8 mouse cellular contexts compared by ENCODE assay signal in genomic region chr11:78176402-78176862, GRCm38 (mm10). TPM values are rescaled to one million over a fixed set of nuclear protein-coding genes. Genes with fewer than 3 reads are reported as not detected.
DNase-seq lines count a peak whose midpoint lies in the region; ATAC-seq and TF ChIP-seq lines count a peak whose summit lies in the region.

Gene Nek8 (minus strand): TSS chr11:78176675.
Gene Tlcd1 (plus strand): TSS chr11:78176711.

- peak; percentile 93 for DNase-seq in CD4-positive helper T cell, adult 2 months (ENCODE audit: low read depth, low spot score)
- DNase-seq in liver, embryonic 14.5 days (ENCODE audit: low read depth in 3 of 3, low spot score in 3 of 3) = peak; percentile 80 to 93 (median 87)
- peak; percentile 89 to 91 for DNase-seq in natural killer cell, adult 2 months (ENCODE audit: low spot score in 2 of 2)

- H3K9ac ChIP-seq in heart, embryonic 12.5 days = peak within 1 kb of the TSS; percentile 83
- H3K9ac ChIP-seq in kidney, embryonic 16.5 days (replicated peaks; ENCODE audit: low read length) = peak within 1 kb of the TSS; percentile 85
- peak within 1 kb of the TSS; percentile 99 for H3K9ac ChIP-seq in liver, embryonic 14.5 days (replicated peaks)
- peak within 1 kb of the TSS; percentile 69 for H3K9ac ChIP-seq in stomach, embryonic 14.5 days (replicated peaks; ENCODE audit: low read depth, low read length)

- under 1% methylated on average over 32 of the region's 32 CpGs for WGBS in heart, embryonic 12.5 days
- WGBS in kidney, embryonic 16.5 days = under 1% methylated on average over 32 of the region's 32 CpGs
- under 1% methylated on average over 32 of the region's 32 CpGs for WGBS in liver, embryonic 14.5 days (ENCODE audit: insufficient replicate concordance)
- under 1% methylated on average over 32 of the region's 32 CpGs for WGBS in stomach, embryonic 14.5 days

- peak within 1 kb of the TSS; percentile 88 for H3K4me2 ChIP-seq in heart, embryonic 12.5 days
- peak within 1 kb of the TSS; percentile 86 for H3K4me2 ChIP-seq in kidney, embryonic 16.5 days (replicated peaks; ENCODE audit: low read depth, low read length)
- H3K4me2 ChIP-seq in liver, embryonic 14.5 days (ENCODE audit: low read depth) = peak within 1 kb of the TSS; percentile 99
- peak within 1 kb of the TSS; percentile 94 for H3K4me2 ChIP-seq in stomach, embryonic 14.5 days (replicated peaks; ENCODE audit: low read depth, low read length)

- H3K36me3 ChIP-seq in heart, embryonic 12.5 days = peaks cover 25% of the 10 kb centered on the region
- peaks cover 20% of the 10 kb centered on the region for H3K36me3 ChIP-seq in kidney, embryonic 16.5 days (ENCODE audit: insufficient read depth, low read length)
- peaks cover 23% of the 10 kb centered on the region for H3K36me3 ChIP-seq in liver, embryonic 14.5 days (replicated peaks; ENCODE audit: control insufficient read depth, insufficient read depth, low read depth)
- peaks cover 22% of the 10 kb centered on the region for H3K36me3 ChIP-seq in stomach, embryonic 14.5 days (ENCODE audit: control insufficient read depth, insufficient read depth, low read length)

- H3K27me3 ChIP-seq in heart, embryonic 12.5 days (replicated peaks) = no peaks in the 10 kb centered on the region
- no peaks in the 10 kb centered on the region for H3K27me3 ChIP-seq in kidney, embryonic 16.5 days (ENCODE audit: insufficient read depth, low read length)
- no peaks in the 10 kb centered on the region for H3K27me3 ChIP-seq in liver, embryonic 14.5 days (ENCODE audit: control insufficient read depth, insufficient read depth, low read length)
- H3K27me3 ChIP-seq in stomach, embryonic 14.5 days (ENCODE audit: control insufficient read depth, insufficient read depth, low read length) = no peaks in the 10 kb centered on the region

- H3K4me3 ChIP-seq in bone marrow macrophage, adult 2 months (ENCODE audit: insufficient read depth, low read length) = peak within 1 kb of the TSS; percentile 78
- peak within 1 kb of the TSS; percentile 59 for H3K4me3 ChIP-seq in heart, embryonic 12.5 days
- H3K4me3 ChIP-seq in kidney, embryonic 16.5 days (ENCODE audit: low read length) = peak within 1 kb of the TSS; percentile 73
- H3K4me3 ChIP-seq in liver, embryonic 14.5 days (ENCODE audit: insufficient read depth in 1 of 2, low read depth in 2 of 2, low read length in 2 of 2) = peak within 1 kb of the TSS; percentile 86 to 90
- H3K4me3 ChIP-seq in stomach, embryonic 14.5 days (ENCODE audit: low read depth, low read length) = peak within 1 kb of the TSS; percentile 56

- peak; percentile 63 for ATAC-seq in erythroblast, adult 5-6 weeks (replicated peaks; ENCODE audit: low FRiP score, poor library complexity, severe bottlenecking)
- peak; percentile 74 for ATAC-seq in heart, embryonic 12.5 days (ENCODE audit: insufficient number of reproducible peaks, low FRiP score)
- peak; percentile 47 for ATAC-seq in kidney, embryonic 16.5 days (ENCODE audit: low FRiP score, low TSS enrichment)
- peak; percentile 58; the same call in 1 of the 2 replicates for ATAC-seq in liver, embryonic 14.5 days (ENCODE audit: insufficient read depth)
- peak; percentile 64 for ATAC-seq in stomach, embryonic 14.5 days (ENCODE audit: insufficient number of reproducible peaks, insufficient read depth, low FRiP score, low read depth)

- H3K9me3 ChIP-seq in heart, embryonic 12.5 days (replicated peaks) = no peaks in the 10 kb centered on the region
- no peaks in the 10 kb centered on the region for H3K9me3 ChIP-seq in kidney, embryonic 16.5 days (ENCODE audit: low read length)
- H3K9me3 ChIP-seq in liver, embryonic 14.5 days (ENCODE audit: control insufficient read depth, low read length) = no peaks in the 10 kb centered on the region
- H3K9me3 ChIP-seq in stomach, embryonic 14.5 days (ENCODE audit: control insufficient read depth, low read depth, low read length) = no peaks in the 10 kb centered on the region

- H3K4me1 ChIP-seq in bone marrow macrophage, adult 2 months (ENCODE audit: control insufficient read depth, insufficient read depth, low read length) = peaks cover 13% of the 10 kb centered on the region
- H3K4me1 ChIP-seq in heart, embryonic 12.5 days (replicated peaks) = peaks cover 30% of the 10 kb centered on the region
- H3K4me1 ChIP-seq in kidney, embryonic 16.5 days (ENCODE audit: insufficient read depth, low read length) = peaks cover 41% of the 10 kb centered on the region
- H3K4me1 ChIP-seq in liver, embryonic 14.5 days (replicated peaks; ENCODE audit: control insufficient read depth in 2 of 2, insufficient read depth in 2 of 2, low read length in 1 of 2) = peaks cover 16 to 26% of the 10 kb centered on the region in 2 experiments
- peaks cover 30% of the 10 kb centered on the region for H3K4me1 ChIP-seq in stomach, embryonic 14.5 days (ENCODE audit: control insufficient read depth, insufficient read depth, low read length)

- peak within 1 kb of the TSS; percentile 82 for H3K27ac ChIP-seq in bone marrow macrophage, adult 2 months (ENCODE audit: insufficient read depth, low read depth, low read length)
- peak within 1 kb of the TSS; percentile 93 for H3K27ac ChIP-seq in heart, embryonic 12.5 days (ENCODE audit: poor library complexity, severe bottlenecking)
- peak within 1 kb of the TSS; percentile 95 for H3K27ac ChIP-seq in kidney, embryonic 16.5 days (ENCODE audit: low read length)
- peak within 1 kb of the TSS; percentile 96 for H3K27ac ChIP-seq in liver, embryonic 14.5 days
- peak within 1 kb of the TSS; percentile 98 for H3K27ac ChIP-seq in stomach, embryonic 14.5 days (ENCODE audit: low read length)

- TF ChIP-seq POLR2A in bone marrow macrophage, adult 2 months (IDR thresholded peaks at IDR 0.05; ENCODE audit: borderline replicate concordance, low read depth, low read length) = peak; percentile 33; the same call in 1 of the 2 replicates

- no peak for TF ChIP-seq CTCF in bone marrow macrophage, adult 2 months (IDR thresholded peaks at IDR 0.05; ENCODE audit: low read depth, low read length)
- no peak for TF ChIP-seq CTCF in liver, embryonic 14.5 days (IDR thresholded peaks at IDR 0.05; ENCODE audit: low read depth)

- TF ChIP-seq EP300 in liver, embryonic 14.5 days (IDR thresholded peaks at IDR 0.05; ENCODE audit: low read depth) = no peak; the same call in 1 of the 2 replicates

RNA-seq across cellular contexts. Expression of gene Nek8, which starts in this region (rescaled TPM):
- 4.8 and 5.2 TPM in 2 replicates for polyA plus RNA-seq in bone marrow macrophage, adult 2 months (2012; ENCODE audit: insufficient read depth, insufficient read length, missing spikeins)
- total RNA-seq in erythroblast, adult 5-6 weeks (2015; ENCODE audit: low replicate concordance) = 9.6 and 12.1 TPM in 2 replicates
- total RNA-seq in erythroblast, adult 5-6 weeks (2017; ENCODE audit: low replicate concordance) = 5.7 and 16.7 TPM in 2 replicates
- 12.1 and 16.5 TPM in 2 replicates for polyA plus RNA-seq in heart, embryonic 12.5 days (2016; fragmentation: Nextera tagmentation; extraction: Ambion mirVana)
- 27.9 and 29.1 TPM in 2 replicates for polyA plus RNA-seq in kidney, embryonic 16.5 days (2015; fragmentation: Nextera tagmentation; extraction: Ambion mirVana)
- polyA plus RNA-seq in liver, embryonic 14.5 days (2012; rRNA removed) = 9.8 and 10.6 TPM in 2 replicates
- 7.4 and 7.8 TPM in 2 replicates for polyA plus RNA-seq in liver, embryonic 14.5 days (2014; fragmentation: Nextera tagmentation; extraction: Ambion mirVana)
- 16.0 and 17.4 TPM in 2 replicates for polyA plus RNA-seq in stomach, embryonic 14.5 days (2014; fragmentation: Nextera tagmentation; extraction: Ambion mirVana)

RNA-seq across cellular contexts. Expression of gene Tlcd1, which starts in this region (rescaled TPM):
- 2.2 and 2.5 TPM in 2 replicates for polyA plus RNA-seq in bone marrow macrophage, adult 2 months (2012; ENCODE audit: insufficient read depth, insufficient read length, missing spikeins)
- total RNA-seq in erythroblast, adult 5-6 weeks (2015; ENCODE audit: low replicate concordance) = 69.0 and 77.1 TPM in 2 replicates
- 96.9 and 181 TPM in 2 replicates for total RNA-seq in erythroblast, adult 5-6 weeks (2017; ENCODE audit: low replicate concordance)
- polyA plus RNA-seq in heart, embryonic 12.5 days (2016; fragmentation: Nextera tagmentation; extraction: Ambion mirVana) = 11.7 and 14.2 TPM in 2 replicates
- polyA plus RNA-seq in kidney, embryonic 16.5 days (2015; fragmentation: Nextera tagmentation; extraction: Ambion mirVana) = 35.1 and 36.1 TPM in 2 replicates
- 47.4 and 69.6 TPM in 2 replicates for polyA plus RNA-seq in liver, embryonic 14.5 days (2012; rRNA removed)
- polyA plus RNA-seq in liver, embryonic 14.5 days (2014; fragmentation: Nextera tagmentation; extraction: Ambion mirVana) = 44.9 and 50.5 TPM in 2 replicates
- 27.1 and 28.0 TPM in 2 replicates for polyA plus RNA-seq in stomach, embryonic 14.5 days (2014; fragmentation: Nextera tagmentation; extraction: Ambion mirVana)

Comparison
In these comparisons a context has a peak if more than half of its experiments do, and no peak if none do; other contexts are left out.
1. Peak in every context shown above with its lines: DNase-seq, ATAC-seq, H3K4me3 ChIP-seq and H3K27ac ChIP-seq.